Mouse (Mus musculus): ENCODE data around the gene Slc17a2.

DNA sequence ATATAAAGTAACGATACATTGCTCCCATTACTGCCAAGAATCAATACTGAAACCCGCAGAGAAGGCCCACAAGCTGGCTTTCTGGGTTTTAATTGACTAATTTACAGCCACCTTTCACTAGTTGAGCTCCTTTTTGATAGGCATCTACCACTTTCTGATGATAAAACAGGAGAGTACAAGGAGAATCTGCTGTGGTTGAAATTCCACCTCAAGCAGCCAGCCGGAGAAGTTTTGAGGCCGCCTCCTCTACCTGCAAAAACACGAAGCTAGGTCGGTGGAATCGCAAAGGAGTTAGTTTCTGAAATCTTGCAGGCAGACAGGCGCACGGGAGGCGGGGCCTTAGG, 43.6 kb upstream of the Slc17a2 start:
- TF ChIP-seq EP300 (IDR thresholded peaks at IDR 0.05; ENCODE audit: low read length) (no peak), ZC3H11A (IDR thresholded peaks at IDR 0.05; ENCODE audit: low read depth, low read length) (no peak), RCOR1 (conservative IDR thresholded peaks at IDR 0.05; ENCODE audit: low read depth, low read length) (no peak), CTCF (conservative IDR thresholded peaks at IDR 0.05 in 1 of 2, IDR thresholded peaks at IDR 0.05 in 1 of 2; ENCODE audit: low read depth in 2 of 2, low read length in 2 of 2) (no peak), SMC3 (IDR thresholded peaks at IDR 0.05; ENCODE audit: low read depth, low read length) (no peak), JUND (conservative IDR thresholded peaks at IDR 0.05; ENCODE audit: low read depth, low read length) (no peak), CHD2 (IDR thresholded peaks at IDR 0.05; ENCODE audit: low read length) (0 out of 2 replicates have a peak, but pooled peaks have one; percentile 49), KAT2A (IDR thresholded peaks at IDR 0.05; ENCODE audit: insufficient replicate concordance, low read length) (no peak), HCFC1 (IDR thresholded peaks at IDR 0.05; ENCODE audit: low read depth, low read length) (no peak)
